Mouse (Mus musculus): ENCODE results near the gene Esr1.

DNA sequence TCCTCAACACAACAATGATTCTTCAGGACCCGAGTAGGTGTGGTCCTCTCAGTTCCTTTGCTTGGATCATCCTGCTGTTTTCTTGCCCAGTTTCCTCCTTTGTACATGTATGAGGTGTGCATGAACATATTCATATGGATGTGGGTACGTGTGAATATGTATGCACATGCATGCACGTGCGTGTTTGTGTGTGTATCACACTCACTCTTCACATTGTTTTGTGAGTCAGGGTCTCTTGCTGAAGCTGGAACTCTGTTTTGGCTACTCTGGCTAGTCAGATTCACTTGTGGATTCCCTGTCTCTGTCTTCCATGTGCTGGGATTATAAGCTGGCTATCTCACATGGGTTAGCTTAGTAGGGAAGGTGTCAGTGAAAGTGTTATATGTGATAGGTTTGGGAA is 141.6 kb downstream of the Esr1 start:
- TF ChIP-seq CTCF (IDR thresholded peaks at IDR 0.05; ENCODE audit: borderline replicate concordance, insufficient read depth, low read length) (no peak), POLR2A (IDR thresholded peaks at IDR 0.05; ENCODE audit: low read depth, low read length) (no peak)

Measured in embryonic fibroblast, embryonic 13.5 days (primary cell).